Mouse (Mus musculus) liver, embryonic 12.5 days (tissue): ENCODE results near the gene Rita1. TPM values are rescaled to one million over a fixed set of nuclear protein-coding genes. Genes with fewer than 3 reads are reported as not detected.
A peak's percentile ranks its signal among the peaks of the same experiment; 100 is the strongest.

Experiments used
- ATAC-seq: fragments of 200-750 bp; cut with Nextera tagmentation; 2 replicates; pipeline ENCODE4 v1.8.0; 2017; ENCODE audit warnings: moderate number of reproducible peaks, mild to moderate bottlenecking, moderate library complexity
- H3K27ac ChIP-seq: fragments of 300-500 bp; sonication (generic); 2 replicates; pipeline ENCODE4 v1.5.1; 2016; ENCODE audit warnings: mild to moderate bottlenecking
- H3K27me3 ChIP-seq: fragments of 300-500 bp; sonication (generic); replicated peaks from 2 replicates; pipeline ENCODE4 v1.6.1; 2016; ENCODE audit warnings: mild to moderate bottlenecking, moderate library complexity
- H3K36me3 ChIP-seq: fragments of 300-500 bp; sonication (generic); 2 replicates; pipeline ENCODE4 v1.6.1; 2016; ENCODE audit warnings: mild to moderate bottlenecking, moderate library complexity
- H3K4me1 ChIP-seq: fragments of 300-500 bp; sonication (generic); 2 replicates; pipeline ENCODE4 v1.6.1; 2016
- H3K4me2 ChIP-seq: fragments of 300-500 bp; sonication (generic); 2 replicates; pipeline ENCODE4 v1.6.1; 2016; ENCODE audit warnings: mild to moderate bottlenecking, moderate library complexity
- H3K4me3 ChIP-seq: fragments of 300-500 bp; sonication (generic); 2 replicates; pipeline ENCODE4 v1.5.1; 2016; ENCODE audit warnings: mild to moderate bottlenecking, moderate library complexity
- H3K9ac ChIP-seq: fragments of 300-500 bp; sonication (generic); 2 replicates; pipeline ENCODE4 v1.6.1; 2016; ENCODE audit warnings: mild to moderate bottlenecking, moderate library complexity
- H3K9me3 ChIP-seq: fragments of 300-500 bp; sonication (generic); replicated peaks from 2 replicates; pipeline ENCODE4 v1.6.1; 2016; ENCODE audit warnings: mild to moderate bottlenecking, moderate library complexity
- WGBS: fragments of 180-500 bp; shearing (Covaris S2); methylation state at CpG from one replicate; pipeline ENCODE4 v1.1.7; 2016; ENCODE audit not compliant: insufficient replicate concordance; 5-methylcytosine and 5-hydroxymethylcytosine counted together
- polyA plus RNA-seq: library from polyadenylated mRNA; unstranded; fragments of >200 nt; fragmentation: Nextera tagmentation; extraction: Ambion mirVana; gene quantifications from 2 replicates; pipeline ENCODE4 v1.2.1, GENCODE M21; 2016

The Rita1 gene
- polyA plus RNA-seq, 1 experiment from 2014 or later = 7.3 TPM

GRCm38 (mm10) chr5:120590356-120591010, 21.9 kb downstream of the Rita1 start:
- WGBS = 68% methylated on average over 16 of the region's 16 CpGs

GRCm38 (mm10) chr5:120588569-120589094, 23.8 kb downstream of the Rita1 start, which contains the start of the genes Tpcn1 and Iqcd:
Gene Tpcn1 (minus strand): TSS chr5:120588673.
Gene Iqcd (plus strand): TSS chr5:120589016.
- peaks cover 8% of the 10 kb centered on the region; the same call in 1 of the 2 replicates for H3K9me3 ChIP-seq
- ATAC-seq = peak; percentile 93

More at GRCm38 (mm10) chr5:120590356-120591010, 21.9 kb downstream of the Rita1 start:
- Histone ChIP-seq H3K4me1 (peaks cover 50% of the 10 kb centered on the region), H3K36me3 (no peaks in the 10 kb centered on the region), H3K4me2 (no peak overlapping the region), H3K27me3 (no peaks in the 10 kb centered on the region), H3K4me3 (no peak overlapping the region), H3K9ac (no peak overlapping the region), H3K9me3 (peaks cover 8% of the 10 kb centered on the region; the same call in 1 of the 2 replicates), H3K27ac (peak overlapping the region; percentile 51)
- no peak for ATAC-seq

GRCm38 (mm10) chr5:120587940-120588568, 24.3 kb downstream of the Rita1 start:
- peak overlapping the region; percentile 93 for H3K4me3 ChIP-seq
- peak; percentile 58 for ATAC-seq
- 1% methylated on average over 29 of the region's 29 CpGs for WGBS

More at GRCm38 (mm10) chr5:120588569-120589094, 23.8 kb downstream of the Rita1 start, which contains the start of the genes Tpcn1 and Iqcd:
- peak within 1 kb of the TSS; percentile 80 for H3K4me2 ChIP-seq
- peak within 1 kb of the TSS; percentile 95 for H3K27ac ChIP-seq
- H3K36me3 ChIP-seq = peaks cover 18% of the 10 kb centered on the region
- no peaks in the 10 kb centered on the region for H3K27me3 ChIP-seq
- under 1% methylated on average over 35 of the region's 35 CpGs for WGBS
- H3K4me3 ChIP-seq = peak within 1 kb of the TSS; percentile 93
- peak within 1 kb of the TSS; percentile 97 for H3K9ac ChIP-seq
- H3K4me1 ChIP-seq = peaks cover 60% of the 10 kb centered on the region

GRCm38 (mm10) chr5:120587616-120587926, 24.8 kb downstream of the Rita1 start:
- Histone ChIP-seq H3K9me3 (peaks cover 8% of the 10 kb centered on the region; the same call in 1 of the 2 replicates), H3K27ac (peak overlapping the region; percentile 95), H3K4me1 (peaks cover 67% of the 10 kb centered on the region), H3K9ac (peak overlapping the region; percentile 97), H3K4me3 (peak overlapping the region; percentile 93), H3K4me2 (peak overlapping the region; percentile 80), H3K27me3 (no peaks in the 10 kb centered on the region), H3K36me3 (peaks cover 29% of the 10 kb centered on the region)
- ATAC-seq = peak; percentile 64
- WGBS = 6% methylated on average over 9 of the region's 9 CpGs

More at GRCm38 (mm10) chr5:120587940-120588568, 24.3 kb downstream of the Rita1 start:
- H3K9ac ChIP-seq = peak overlapping the region; percentile 97
- H3K36me3 ChIP-seq = peaks cover 24% of the 10 kb centered on the region
- H3K4me1 ChIP-seq = peaks cover 66% of the 10 kb centered on the region
- peak overlapping the region; percentile 80 for H3K4me2 ChIP-seq
- peak overlapping the region; percentile 95 for H3K27ac ChIP-seq
- no peaks in the 10 kb centered on the region for H3K27me3 ChIP-seq
- peaks cover 8% of the 10 kb centered on the region; the same call in 1 of the 2 replicates for H3K9me3 ChIP-seq

GRCm38 (mm10) chr5:120586741-120587615, 25.4 kb downstream of the Rita1 start:
- 6% methylated on average over 17 of the region's 17 CpGs for WGBS
- H3K9me3 ChIP-seq = 0 out of 2 replicates have a peak, but pooled peaks cover 5% of the 10 kb centered on the region
- no peaks in the 10 kb centered on the region for H3K27me3 ChIP-seq
- peaks cover 73% of the 10 kb centered on the region for H3K4me1 ChIP-seq
- peak overlapping the region; percentile 80 for H3K4me2 ChIP-seq
- peak overlapping the region; percentile 97 for H3K9ac ChIP-seq
- peak overlapping the region; percentile 93 for H3K4me3 ChIP-seq
- H3K36me3 ChIP-seq = peaks cover 35% of the 10 kb centered on the region
- H3K27ac ChIP-seq = peak overlapping the region; percentile 95
- peak; percentile 57 for ATAC-seq

GRCm38 (mm10) chr5:120584968-120585367, 27.4 kb downstream of the Rita1 start:
- Histone ChIP-seq H3K27me3 (no peaks in the 10 kb centered on the region), H3K27ac (no peak overlapping the region), H3K9me3 (no peaks in the 10 kb centered on the region), H3K4me3 (no peak overlapping the region), H3K9ac (no peak overlapping the region), H3K36me3 (peaks cover 55% of the 10 kb centered on the region), H3K4me1 (peaks cover 80% of the 10 kb centered on the region), H3K4me2 (peak overlapping the region; percentile 80; the same call in 1 of the 2 replicates)
- 65% methylated on average over 15 of the region's 15 CpGs for WGBS
- no peak for ATAC-seq

GRCm38 (mm10) chr5:120583511-120583910, 28.9 kb downstream of the Rita1 start:
- no peaks in the 10 kb centered on the region for H3K9me3 ChIP-seq
- peaks cover 66% of the 10 kb centered on the region for H3K36me3 ChIP-seq
- no peak for ATAC-seq
- H3K9ac ChIP-seq = no peak overlapping the region
- 0 out of 2 replicates have a peak overlapping the region, but pooled peaks have one; percentile 15 for H3K27ac ChIP-seq
- H3K27me3 ChIP-seq = no peaks in the 10 kb centered on the region
- peaks cover 84% of the 10 kb centered on the region for H3K4me1 ChIP-seq
- H3K4me3 ChIP-seq = no peak overlapping the region
- no peak overlapping the region for H3K4me2 ChIP-seq
- 93% methylated on average over 4 of the region's 4 CpGs for WGBS

GRCm38 (mm10) chr5:120582002-120582401, 30.4 kb downstream of the Rita1 start:
- no peak overlapping the region for H3K4me2 ChIP-seq
- H3K4me3 ChIP-seq = no peak overlapping the region
- no peaks in the 10 kb centered on the region for H3K9me3 ChIP-seq
- H3K4me1 ChIP-seq = peaks cover 88% of the 10 kb centered on the region
- H3K9ac ChIP-seq = no peak overlapping the region
- peaks cover 70% of the 10 kb centered on the region for H3K36me3 ChIP-seq
- 77% methylated on average over 9 of the region's 9 CpGs for WGBS
- H3K27ac ChIP-seq = peak overlapping the region; percentile 49
- H3K27me3 ChIP-seq = no peaks in the 10 kb centered on the region
- ATAC-seq = no peak

- Histone ChIP-seq H3K27me3 (no peaks in the 10 kb centered on the region), H3K9me3 (no peaks in the 10 kb centered on the region), H3K9ac (no peak overlapping the region), H3K4me3 (no peak overlapping the region), H3K4me2 (no peak overlapping the region), H3K36me3 (peaks cover 77% of the 10 kb centered on the region), H3K27ac (peak overlapping the region; percentile 98), H3K4me1 (peaks cover 86% of the 10 kb centered on the region)
- 90% methylated on average over 26 of the region's 26 CpGs for WGBS
- ATAC-seq = no peak
These were observed 32.3 kb downstream of the Rita1 start for GRCm38 (mm10) chr5:120579898-120580626.

GRCm38 (mm10) chr5:120579211-120579897, 33.0 kb downstream of the Rita1 start:
- peaks cover 75% of the 10 kb centered on the region for H3K36me3 ChIP-seq
- peak overlapping the region; percentile 71; the same call in 1 of the 2 replicates for H3K9ac ChIP-seq
- WGBS = 62% methylated on average over 26 of the region's 26 CpGs
- ATAC-seq = no peak
- H3K27me3 ChIP-seq = no peaks in the 10 kb centered on the region
- no peak overlapping the region for H3K4me3 ChIP-seq
- H3K27ac ChIP-seq = peak overlapping the region; percentile 98
- peaks cover 87% of the 10 kb centered on the region for H3K4me1 ChIP-seq
- peak overlapping the region; percentile 70 for H3K4me2 ChIP-seq
- no peaks in the 10 kb centered on the region for H3K9me3 ChIP-seq
